Mouse (Mus musculus): ENCODE results near the gene Josd2. TPM values are rescaled to one million over a fixed set of nuclear protein-coding genes. Genes with fewer than 3 reads are reported as not detected.

Josd2 gene
- total and polyA plus RNA-seq, 3 experiments: 33.9 to 57.7 (median 54.8) TPM

GRCm38 (mm10) chr7:44427666-44428065 is 40.1 kb upstream of the Josd2 start:
- Histone ChIP-seq H3K27ac (ENCODE audit: insufficient read depth, low read depth) (no peak overlapping the region), H3K36me3 (replicated peaks in 1 of 2; ENCODE audit: control insufficient read depth in 1 of 2, insufficient read depth in 1 of 2, low read length in 1 of 2) (no peaks in the 10 kb centered on the region), H3K4me1 (ENCODE audit: control insufficient read depth in 1 of 2, insufficient read depth in 2 of 2) (peaks cover 2 to 5% of the 10 kb centered on the region in 2 experiments; a peak in 2 of 4 replicates), H3K9ac (ENCODE audit: insufficient read depth, low read depth) (no peak overlapping the region), H3K9me3 (replicated peaks; ENCODE audit: low read length) (no peaks in the 10 kb centered on the region), H3K4me2 (ENCODE audit: insufficient read depth, low read depth, poor library complexity, severe bottlenecking) (no peak overlapping the region), H3K27me3 (replicated peaks) (peaks cover 83% of the 10 kb centered on the region), H3K79me2 (replicated peaks; ENCODE audit: control insufficient read depth, extremely low read depth, insufficient read depth, poor library complexity, severe bottlenecking) (no peaks in the 10 kb centered on the region), H3K4me3 (replicated peaks in 1 of 3; ENCODE audit: low read depth in 2 of 3, low read length in 2 of 3, poor library complexity in 1 of 3) (no peak overlapping the region)
- in situ Hi-C loops (cut with MboI; ENCODE audit: low pct_ligation_motif_present, low pct_unique_long_range_greater_than_20kb, low sequenced_read_pairs): no loop called here
- no peak for DNase-seq (ENCODE audit: extremely low read depth)
- TF ChIP-seq POLR2AphosphoS2 (IDR thresholded peaks at IDR 0.05; ENCODE audit: low read depth, low read length): no peak
- no peak for TF ChIP-seq MYC (IDR thresholded peaks at IDR 0.05; ENCODE audit: low read depth, low read length)
- no peak for TF ChIP-seq EP300 (IDR thresholded peaks at IDR 0.05; ENCODE audit: low read length)
- TF ChIP-seq MXI1 (IDR thresholded peaks at IDR 0.05; ENCODE audit: low read depth, low read length): no peak
- TF ChIP-seq RAD21 (IDR thresholded peaks at IDR 0.05; ENCODE audit: low read depth, low read length): no peak
- no peak for TF ChIP-seq RCOR1 (conservative IDR thresholded peaks at IDR 0.05; ENCODE audit: low read depth, low read length)
- TF ChIP-seq CHD2 (IDR thresholded peaks at IDR 0.05; ENCODE audit: low read length): no peak
- TF ChIP-seq HCFC1 (IDR thresholded peaks at IDR 0.05; ENCODE audit: low read depth, low read length): no peak
- no peak for TF ChIP-seq IRF4 (IDR thresholded peaks at IDR 0.05; ENCODE audit: low read depth, low read length)
- TF ChIP-seq ETS1 (conservative IDR thresholded peaks at IDR 0.05; ENCODE audit: low read depth, low read length): no peak
- no peak for TF ChIP-seq JUN (IDR thresholded peaks at IDR 0.05; ENCODE audit: insufficient read depth, low read depth, low read length)
- TF ChIP-seq TBP (conservative IDR thresholded peaks at IDR 0.05; ENCODE audit: low read depth, low read length): no peak
- dilution Hi-C loops (cut with MboI; ENCODE audit: extremely low pct_ligation_motif_present, extremely low pct_unique_long_range_greater_than_20kb, low sequenced_read_pairs): no loop called here

GRCm38 (mm10) chr7:44428171-44428950 is 39.4 kb upstream of the Josd2 start:
- Histone ChIP-seq H3K79me2 (replicated peaks; ENCODE audit: control insufficient read depth, extremely low read depth, insufficient read depth, poor library complexity, severe bottlenecking) (no peaks in the 10 kb centered on the region), H3K27me3 (replicated peaks) (peaks cover 79% of the 10 kb centered on the region), H3K9ac (ENCODE audit: insufficient read depth, low read depth) (no peak overlapping the region), H3K27ac (ENCODE audit: insufficient read depth, low read depth) (no peak overlapping the region), H3K9me3 (replicated peaks; ENCODE audit: low read length) (no peaks in the 10 kb centered on the region), H3K4me2 (ENCODE audit: insufficient read depth, low read depth, poor library complexity, severe bottlenecking) (no peak overlapping the region), H3K4me3 (replicated peaks in 1 of 3; ENCODE audit: low read depth in 2 of 3, low read length in 2 of 3, poor library complexity in 1 of 3) (no peak overlapping the region), H3K36me3 (replicated peaks in 1 of 2; ENCODE audit: control insufficient read depth in 1 of 2, insufficient read depth in 1 of 2, low read length in 1 of 2) (no peaks in the 10 kb centered on the region), H3K4me1 (ENCODE audit: control insufficient read depth in 1 of 2, insufficient read depth in 2 of 2) (peaks cover 2 to 9% of the 10 kb centered on the region in 2 experiments; a peak in 3 of 4 replicates)
- TF ChIP-seq MAX (IDR thresholded peaks at IDR 0.05; ENCODE audit: low read length) (no peak), SMC3 (IDR thresholded peaks at IDR 0.05; ENCODE audit: low read depth, low read length) (no peak), ZC3H11A (IDR thresholded peaks at IDR 0.05; ENCODE audit: low read depth, low read length) (no peak), CHD2 (IDR thresholded peaks at IDR 0.05; ENCODE audit: low read length) (no peak), TBP (conservative IDR thresholded peaks at IDR 0.05; ENCODE audit: low read depth, low read length) (no peak), KAT2A (IDR thresholded peaks at IDR 0.05; ENCODE audit: insufficient replicate concordance, low read length) (no peak), GABPA (IDR thresholded peaks at IDR 0.05; ENCODE audit: insufficient replicate concordance, low read depth, low read length) (no peak), MYC (IDR thresholded peaks at IDR 0.05; ENCODE audit: low read depth, low read length) (no peak), RAD21 (IDR thresholded peaks at IDR 0.05; ENCODE audit: low read depth, low read length) (no peak), BHLHE40 (IDR thresholded peaks at IDR 0.05; ENCODE audit: low read depth, low read length) (no peak), E2F4 (IDR thresholded peaks at IDR 0.05; ENCODE audit: insufficient replicate concordance, low read depth, low read length) (no peak), ETS1 (conservative IDR thresholded peaks at IDR 0.05; ENCODE audit: low read depth, low read length) (no peak), ELF1 (IDR thresholded peaks at IDR 0.05; ENCODE audit: low read depth, low read length) (no peak)
- dilution Hi-C loops (cut with MboI; ENCODE audit: extremely low pct_ligation_motif_present, extremely low pct_unique_long_range_greater_than_20kb, low sequenced_read_pairs) (no loop called here), in situ Hi-C loops (cut with MboI; ENCODE audit: low pct_ligation_motif_present, low pct_unique_long_range_greater_than_20kb, low sequenced_read_pairs) (no loop called here)
- DNase-seq (ENCODE audit: extremely low read depth): no peak

All from CH12.LX (cell line).